Mouse (Mus musculus) heart, adult 18-20 months (tissue): ENCODE measurements at regions not wholly inside any gene's neighbourhood (a gene's known extent, or its start where the extent isn't known, plus 50 kb on each side); places are given as distances from the start of the nearest gene placed in this dataset.
A peak's percentile ranks its signal among the peaks of the same experiment; 100 is the strongest.
"Not testable (repeated sequence)": the region's sequence is repeated elsewhere in the genome, so short reads cannot be mapped to it uniquely, and the experiment has no call there.

ENCODE experiments used
- DNase-seq, 2 experiments: peaks; one replicate each; pipeline ENCODE4 v3.0.0; 2021 to 2022; ENCODE audit warnings: mixed read lengths in 1 of 2

DNA sequence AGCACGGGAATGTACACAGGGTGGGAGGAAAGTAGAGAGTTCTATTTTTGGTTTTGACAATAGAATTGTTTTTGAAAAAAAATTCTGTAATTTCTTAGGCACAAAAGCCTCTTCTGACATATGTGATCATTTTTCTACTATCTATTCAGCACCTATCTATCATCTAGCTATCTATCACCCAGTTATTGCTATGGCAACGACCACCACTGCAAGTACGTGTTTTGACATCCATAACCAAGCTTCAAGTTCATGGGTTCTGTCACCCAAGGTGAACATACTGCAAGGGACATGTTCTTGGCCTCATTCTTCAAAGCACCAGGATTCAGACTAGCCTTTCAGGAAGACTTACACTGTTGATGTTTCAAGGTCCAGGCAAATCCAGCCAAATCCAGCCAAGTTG is 238.4 kb upstream of the Rarb start:
- DNase-seq, result no peak

DNA sequence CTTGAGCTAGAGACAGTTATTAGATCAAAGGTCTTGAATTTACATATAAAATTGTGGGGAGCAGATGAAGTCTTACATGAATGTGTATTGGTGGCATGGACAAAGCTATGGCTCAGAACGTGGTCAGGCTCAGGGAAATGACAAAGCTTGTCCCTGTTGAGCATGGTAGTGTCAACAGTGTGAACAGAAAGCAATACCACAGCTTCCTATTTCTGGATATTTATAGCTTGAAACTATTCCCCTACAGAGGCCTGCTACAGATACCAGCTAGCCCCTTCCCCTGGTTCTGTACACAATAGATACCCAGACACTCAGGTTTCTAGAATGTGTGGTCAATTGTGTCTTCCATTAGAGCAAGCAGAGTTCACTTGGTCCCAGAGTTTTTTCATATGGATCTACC is 236.8 kb upstream of the Rarb start:
- no peak for DNase-seq

DNA sequence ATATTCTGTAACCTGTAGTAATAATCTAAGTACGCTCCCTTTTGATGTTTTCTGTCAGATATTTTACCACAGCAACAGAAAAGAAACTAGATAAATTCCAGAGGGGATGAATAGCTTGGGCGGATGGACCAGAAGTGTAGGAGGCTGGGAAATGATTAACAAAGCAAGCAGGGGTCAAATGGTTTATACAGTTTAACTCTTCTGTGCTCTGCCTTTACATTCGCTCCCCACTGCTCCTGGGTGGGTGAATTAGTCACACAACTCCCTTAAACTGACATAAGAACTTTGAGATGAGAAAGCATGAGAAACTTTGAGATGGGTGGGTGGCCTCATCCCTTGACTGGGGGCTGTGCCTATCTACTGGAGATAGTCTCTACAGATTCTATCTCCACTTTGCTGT is 235.4 kb upstream of the Rarb start:
- DNase-seq, result no peak

DNA sequence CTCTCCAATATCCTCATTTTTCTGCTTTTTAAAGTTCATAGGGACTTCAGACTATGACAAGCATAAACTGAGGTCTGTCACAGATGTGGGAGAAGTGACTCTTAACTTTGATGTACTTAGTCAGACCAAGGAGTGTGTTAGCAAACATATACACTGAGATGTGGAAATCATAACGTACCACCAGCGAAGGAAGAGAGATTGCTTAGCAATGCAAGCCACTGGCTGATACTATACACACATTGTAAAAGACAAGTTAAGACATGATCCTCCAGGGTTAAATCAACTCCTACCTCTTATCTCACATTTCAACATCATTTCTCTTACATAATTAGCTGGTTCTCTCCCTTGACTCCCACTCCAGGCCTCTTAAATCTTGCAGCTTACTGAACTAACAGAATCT is 227.9 kb upstream of the Rarb start:
- DNase-seq, result no peak

DNA sequence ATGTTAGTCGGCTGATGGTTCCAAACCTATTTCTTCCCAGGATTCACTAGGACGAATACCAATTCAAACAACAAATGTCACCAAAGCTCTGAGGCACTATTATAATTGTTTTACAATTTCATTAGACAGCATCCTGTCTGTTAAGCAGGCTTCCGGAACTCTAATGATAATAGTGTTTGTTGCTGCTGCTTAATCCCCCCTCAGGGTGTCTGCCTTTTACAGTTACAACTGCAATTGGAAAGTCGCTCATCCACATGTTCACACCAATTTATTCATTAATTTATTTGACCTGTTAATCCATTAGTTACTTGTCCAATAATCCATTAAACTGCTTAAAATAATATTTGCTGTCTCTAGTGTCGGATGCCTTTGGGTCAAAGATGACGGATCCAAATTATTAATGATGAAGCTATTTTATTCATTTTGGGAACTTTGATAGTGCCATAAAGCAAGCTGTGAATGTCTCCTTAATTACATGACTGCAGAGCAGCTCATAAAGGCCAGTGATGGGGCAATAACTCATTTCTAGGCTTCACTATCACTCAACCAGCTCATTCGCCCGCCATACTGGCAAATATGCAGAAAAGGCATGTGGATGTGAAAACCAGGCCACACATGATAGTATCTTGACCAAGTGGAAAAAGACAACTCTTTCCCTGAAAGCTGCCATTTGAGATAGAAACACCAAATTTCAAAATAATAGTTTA is 226.6 kb upstream of the Rarb start:
- no peak for DNase-seq

DNA sequence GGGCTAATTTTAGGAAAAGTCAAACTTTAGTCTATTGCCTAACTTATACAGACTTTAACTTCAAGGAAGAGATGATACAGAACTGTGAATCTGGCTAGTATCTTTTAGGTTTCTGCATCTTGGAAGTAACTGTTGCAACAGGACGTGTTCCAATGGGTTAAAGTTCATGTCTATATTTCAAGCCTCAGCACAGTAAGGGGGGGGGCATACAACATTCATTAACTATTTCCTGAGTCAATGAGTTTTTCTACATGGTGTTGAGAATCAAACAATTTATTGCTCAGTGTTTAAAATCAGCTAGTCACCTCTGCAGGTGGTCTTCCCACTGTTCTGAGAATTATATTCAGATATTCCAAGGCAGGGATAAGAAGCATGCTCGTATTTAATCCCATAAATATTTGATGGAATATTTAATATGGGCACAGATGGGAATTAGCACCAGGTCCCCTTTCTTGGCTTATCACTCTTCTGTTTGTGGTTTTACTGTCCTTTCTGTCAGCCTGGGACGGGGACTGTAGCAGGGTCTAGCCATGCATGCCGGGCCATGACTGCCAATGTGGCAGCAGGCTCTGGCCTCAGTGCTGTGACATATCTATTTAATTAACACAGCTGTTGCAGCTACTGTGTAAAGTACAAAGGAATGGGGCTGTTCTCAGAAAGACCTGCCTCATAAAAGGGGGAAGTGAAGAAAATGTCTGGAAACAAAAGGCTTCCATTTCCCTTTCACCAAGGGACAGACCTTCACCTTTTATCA is 201.8 kb upstream of the Rarb start:
- DNase-seq, result no peak

DNA sequence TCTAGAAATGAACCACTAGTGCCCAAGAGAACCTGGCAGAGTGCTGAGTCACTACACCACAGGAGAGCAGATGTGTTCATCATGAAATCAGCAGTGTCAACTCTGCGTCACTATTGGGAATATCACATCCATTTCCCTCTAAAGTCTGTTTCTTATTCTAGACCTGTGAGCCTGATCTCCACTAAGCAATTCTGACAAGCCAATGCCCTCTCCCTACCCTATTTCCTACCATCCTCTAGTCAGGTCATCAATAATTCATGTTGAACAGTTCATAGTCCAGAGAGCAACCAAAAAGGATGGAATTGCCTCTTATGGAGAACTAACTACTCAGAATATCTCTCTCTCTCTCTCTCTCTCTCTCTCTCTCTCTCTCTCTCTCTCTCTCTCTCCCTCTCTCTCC is 194.0 kb upstream of the Rarb start:
- DNase-seq, result no peak

DNA sequence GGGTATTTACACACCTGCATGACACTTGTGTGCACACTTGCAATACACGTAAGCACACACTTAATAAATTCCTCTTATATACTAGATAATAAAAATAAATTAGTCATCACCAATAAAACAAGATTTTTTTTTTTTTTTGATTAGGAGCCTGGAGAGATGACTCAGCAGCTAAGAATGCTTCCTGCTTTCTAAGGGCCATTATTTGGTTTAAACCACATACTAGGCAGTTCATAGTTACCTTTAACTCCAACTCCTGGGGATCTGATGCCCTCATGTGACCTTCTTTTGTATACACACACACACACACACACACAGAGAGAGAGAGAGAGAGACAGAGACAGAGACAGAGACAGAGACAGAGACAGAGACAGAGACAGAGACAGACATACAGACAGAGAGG is 193.2 kb upstream of the Rarb start:
- DNase-seq, result no peak

DNA sequence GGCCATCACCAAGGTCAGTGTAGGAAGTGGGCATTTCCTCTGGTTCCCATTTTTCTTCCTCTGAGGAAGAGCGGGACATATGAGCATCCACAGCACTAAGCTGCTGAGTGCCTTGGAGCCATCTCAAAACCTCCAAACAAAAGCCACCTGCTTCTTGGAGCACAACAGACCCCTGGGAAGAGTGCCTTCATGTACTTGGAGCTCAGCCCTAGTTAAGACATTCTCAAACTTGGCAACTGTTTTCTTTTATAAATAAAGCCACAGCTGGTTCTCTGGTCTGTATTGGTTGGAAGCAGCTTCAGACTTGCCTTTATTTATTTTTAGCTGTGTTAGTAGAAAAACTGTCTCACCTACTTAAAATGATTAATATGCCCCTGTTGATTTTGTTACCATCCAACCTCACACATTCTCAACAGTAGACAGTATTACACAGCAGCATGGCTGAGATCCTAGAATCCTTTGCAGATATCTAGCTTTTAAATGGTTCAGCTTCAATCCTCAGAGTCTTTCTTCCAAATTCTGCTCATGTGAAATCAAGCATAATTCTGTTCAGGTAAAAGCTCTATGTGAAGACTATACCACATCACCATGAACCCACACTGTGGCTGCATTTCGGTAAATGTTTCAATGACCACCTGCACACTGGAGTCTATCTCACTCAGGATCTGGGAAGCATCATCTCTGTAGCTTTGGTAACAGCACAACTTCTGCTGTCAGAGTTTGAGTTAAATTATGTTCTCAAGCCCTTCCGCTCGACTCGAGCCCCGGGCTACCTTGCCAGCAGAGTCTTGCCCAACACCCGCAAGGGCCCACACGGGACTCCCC is 186.4 kb upstream of the Rarb start:
- DNase-seq, result peak; percentile 49 to 65

DNA sequence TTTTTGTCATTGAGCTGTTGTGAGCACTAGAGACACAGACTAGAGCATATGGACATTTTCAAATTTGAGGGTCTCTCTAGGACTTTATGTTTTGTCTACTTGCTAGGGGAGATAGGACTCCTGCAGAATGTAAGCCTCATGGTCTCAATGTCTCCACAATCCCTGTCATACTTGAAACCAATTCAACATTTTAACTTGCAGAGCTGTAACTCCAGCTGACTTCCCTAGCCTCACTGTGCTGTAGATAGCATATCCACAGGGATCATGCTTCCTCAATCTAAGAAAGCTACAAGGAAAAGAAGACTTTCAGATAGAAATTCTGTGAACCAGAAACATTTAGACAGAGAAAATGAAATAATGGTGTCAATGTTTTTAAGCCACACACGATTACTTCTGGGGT is 185.8 kb upstream of the Rarb start:
- no peak for DNase-seq

DNA sequence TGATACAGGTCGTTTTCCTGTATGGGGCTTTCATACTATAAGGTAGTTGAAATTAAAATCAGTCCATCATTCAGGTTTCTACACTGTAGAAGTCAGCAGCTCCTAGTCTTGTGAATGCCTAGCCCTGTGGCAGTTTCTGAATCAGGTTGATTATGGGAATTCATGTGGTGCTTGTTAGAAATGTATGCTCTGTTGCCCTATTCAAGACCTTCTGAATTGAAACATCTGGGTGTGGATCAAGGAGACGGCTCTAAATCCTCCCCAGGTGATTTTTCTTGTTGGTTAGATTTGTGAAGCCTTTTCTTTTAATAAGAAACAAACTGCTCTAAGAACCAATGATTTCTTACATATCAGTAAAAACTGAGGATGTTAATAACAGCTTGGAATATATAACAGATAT is 177.8 kb upstream of the Rarb start:
- DNase-seq, result no peak

DNA sequence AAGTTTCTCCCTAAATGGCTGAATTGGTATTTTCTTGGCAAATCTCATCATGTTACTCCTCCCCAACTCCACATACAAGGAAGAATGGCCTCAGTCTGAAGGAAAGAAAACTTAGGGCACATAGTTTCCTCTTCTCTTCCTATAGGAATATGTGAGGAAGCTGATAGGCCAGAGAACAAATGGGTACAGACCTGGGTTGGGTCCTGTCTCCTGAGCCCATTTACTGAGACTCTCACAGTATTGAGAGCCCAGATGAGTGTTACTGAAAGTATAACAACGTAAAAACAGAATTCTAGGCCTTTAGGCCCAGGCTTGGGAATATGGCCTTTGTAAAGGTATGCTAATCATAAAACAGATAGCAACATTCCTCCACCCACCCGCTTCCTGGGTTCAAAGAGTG is 152.0 kb upstream of the Rarb start:
- not testable (repeated sequence) for DNase-seq

DNA sequence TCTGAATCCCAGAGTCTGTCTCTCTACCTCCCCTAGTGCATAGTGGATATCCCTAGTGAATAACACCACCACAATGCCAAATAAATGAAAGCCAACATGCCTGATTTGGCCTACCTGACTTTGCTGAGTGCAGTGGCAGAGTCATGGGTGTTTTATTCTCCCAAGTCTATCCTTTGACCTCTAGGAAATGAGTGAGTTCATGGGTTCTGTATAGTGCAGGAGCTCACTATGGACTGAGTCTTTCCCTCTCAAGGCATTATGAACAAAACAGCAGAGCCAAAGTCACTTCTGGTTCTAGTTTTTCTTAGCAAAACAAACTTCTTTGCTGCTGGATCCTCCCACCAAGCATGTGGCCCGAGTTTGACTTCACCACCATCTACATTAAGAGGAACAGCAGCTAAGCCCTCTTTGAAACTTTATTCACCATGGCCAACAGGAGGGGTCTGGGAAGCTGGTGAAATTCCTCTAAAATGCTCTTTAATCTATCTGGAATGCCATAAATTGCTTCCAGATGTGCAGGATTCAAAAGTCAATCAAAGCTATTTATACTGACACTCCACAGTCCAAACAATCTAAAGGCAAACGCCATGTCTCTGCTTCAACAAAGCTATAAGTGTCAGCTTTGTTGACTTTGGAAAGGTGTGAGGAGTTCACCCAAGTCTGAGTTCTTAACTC is 145.9 kb upstream of the Rarb start:
- no peak for DNase-seq

DNA sequence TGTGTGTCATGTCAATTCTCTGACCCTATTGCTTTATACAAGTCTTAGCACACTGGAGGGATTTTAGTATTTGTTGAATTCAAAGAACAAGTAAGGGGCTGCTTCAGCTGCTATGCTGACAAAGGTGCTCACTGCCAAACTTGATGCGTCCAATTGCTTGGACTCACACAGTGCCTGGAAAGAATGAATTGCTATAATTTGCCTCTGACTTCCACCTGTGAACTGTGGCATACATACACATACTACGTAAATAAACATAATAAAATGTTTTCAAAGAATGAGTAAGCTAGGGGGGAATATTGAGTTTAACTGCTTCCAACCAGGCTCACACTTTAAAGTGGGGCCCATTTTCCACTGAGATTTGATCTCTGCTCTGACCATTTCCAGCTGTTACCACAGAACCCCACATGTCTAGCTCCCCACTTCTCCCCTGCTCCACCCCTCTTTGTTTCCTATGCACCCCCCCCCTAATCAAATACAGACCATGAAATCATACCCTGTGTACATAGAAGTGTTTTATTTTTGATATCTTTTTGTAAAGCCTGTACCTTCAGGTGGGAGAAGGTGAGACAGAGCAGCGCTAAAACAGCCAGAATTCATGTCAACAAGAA is 143.4 kb upstream of the Rarb start:
- DNase-seq, result no peak

DNA sequence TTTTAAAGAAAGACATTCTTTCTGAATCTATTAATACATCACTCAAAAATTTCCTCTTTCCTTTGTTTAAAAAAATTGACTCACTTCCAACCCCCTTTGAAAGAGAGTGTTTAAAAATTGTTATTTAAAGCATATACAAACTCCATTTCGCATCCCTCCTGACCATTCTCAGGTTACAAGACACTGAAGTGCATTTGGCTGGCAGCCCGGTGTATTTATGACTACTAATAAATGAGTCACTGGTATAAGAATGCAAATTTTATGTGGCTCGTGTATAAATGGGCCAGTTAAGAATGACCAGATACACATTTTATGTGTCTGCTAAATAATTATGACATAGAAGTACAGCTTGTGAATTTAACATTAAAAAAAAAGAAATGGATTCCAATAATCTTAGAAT is 138.8 kb upstream of the Rarb start:
- peak; percentile 15 to 50 for DNase-seq

DNA sequence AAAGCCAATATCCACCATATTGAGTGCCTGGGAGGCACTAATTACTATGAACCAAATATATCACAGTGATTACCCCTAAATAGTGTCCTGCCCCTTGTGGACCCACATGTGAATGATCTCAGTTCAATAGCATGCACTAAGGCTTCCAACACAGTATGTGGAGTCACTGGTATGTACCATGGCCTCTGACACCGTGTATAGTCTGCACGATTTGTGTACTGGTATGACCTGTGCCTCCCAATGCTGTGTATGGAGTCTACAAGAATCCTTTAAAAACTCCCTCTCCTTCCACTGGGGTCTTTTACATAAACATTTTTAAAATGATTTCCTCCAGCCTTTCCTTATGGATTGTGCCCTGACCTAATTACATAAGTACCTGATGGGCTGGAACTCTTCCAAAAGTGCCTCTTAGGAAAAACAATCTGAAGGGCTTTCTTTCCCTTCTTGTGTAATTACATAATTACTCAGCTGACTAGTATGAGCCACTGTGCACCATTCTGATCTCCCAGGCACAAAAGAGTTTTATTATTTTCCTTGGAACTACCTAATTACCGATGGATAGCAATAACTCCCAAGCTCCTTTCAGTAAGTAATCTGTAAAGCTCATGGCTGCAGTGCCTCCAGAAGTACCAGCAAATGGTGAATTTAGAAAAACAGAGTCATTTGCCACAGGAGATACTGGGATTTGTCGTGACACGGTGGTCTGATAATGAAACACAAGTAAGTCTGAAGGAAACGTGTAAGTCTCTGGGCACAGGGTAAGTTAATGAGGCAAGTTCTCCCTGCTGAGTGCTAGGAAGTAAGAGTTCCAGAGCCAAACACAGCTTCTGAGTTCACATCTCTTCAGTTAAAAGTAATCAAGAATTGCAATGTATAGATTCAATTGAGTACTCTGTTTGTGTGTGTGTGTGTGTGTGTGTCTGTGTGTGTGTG is 135.8 kb upstream of the Rarb start:
- DNase-seq, result no peak

DNA sequence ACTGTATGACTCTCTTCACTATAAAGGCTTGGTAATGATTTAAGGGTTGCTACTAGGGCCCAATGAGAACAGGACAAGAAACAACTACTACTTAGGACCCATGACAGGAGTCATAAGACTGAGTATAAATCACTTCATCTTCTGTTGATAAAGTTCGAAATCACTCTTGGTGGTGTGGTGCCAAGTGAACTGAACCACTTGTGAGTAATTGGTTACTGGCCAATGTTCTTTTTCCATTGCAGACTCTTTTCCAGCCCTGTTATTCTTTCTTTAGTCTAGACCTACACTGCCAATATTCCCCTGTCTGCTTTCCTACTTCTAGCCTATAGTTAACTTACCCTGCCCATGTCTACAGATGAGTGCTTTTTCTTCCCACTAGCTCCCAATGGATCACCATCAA is 129.8 kb upstream of the Rarb start:
- no peak for DNase-seq

DNA sequence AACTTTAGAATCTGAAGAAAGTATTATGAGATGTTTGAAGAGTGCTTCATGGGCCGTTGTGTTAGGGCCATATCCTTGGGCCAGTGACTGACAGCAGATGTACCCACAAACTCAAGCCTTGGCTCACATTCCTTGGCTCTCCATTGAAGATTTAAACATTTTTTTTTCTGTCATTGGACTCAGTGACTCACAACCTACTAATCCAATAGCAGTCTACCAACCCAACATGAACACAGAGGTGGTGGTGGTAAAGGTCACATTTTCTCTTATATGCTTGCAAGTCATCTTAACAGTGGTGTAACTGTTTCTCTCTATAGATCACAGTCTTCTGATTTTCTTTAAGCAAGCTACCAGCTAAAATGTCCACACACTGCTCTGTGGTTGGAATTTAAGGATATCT is 125.5 kb upstream of the Rarb start:
- no peak for DNase-seq

DNA sequence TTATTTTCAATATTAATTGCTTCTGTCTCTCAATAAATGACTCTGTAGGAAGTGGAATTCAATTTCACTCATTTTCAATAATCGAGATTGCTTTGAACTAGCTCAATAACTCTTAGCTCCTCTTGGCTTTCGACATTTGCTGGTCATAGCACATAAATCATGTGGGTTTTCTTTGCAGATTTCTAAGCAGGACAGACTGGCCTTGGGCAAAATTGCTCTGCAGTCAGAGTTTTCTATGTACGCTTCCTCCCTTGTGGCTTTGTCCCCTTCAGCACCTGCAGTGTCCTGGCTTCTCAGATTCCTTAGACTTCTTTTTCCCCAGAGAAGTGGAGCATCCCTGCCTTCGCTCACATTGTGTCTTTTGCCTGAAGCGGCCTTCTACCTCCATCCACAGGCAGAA is 124.6 kb upstream of the Rarb start:
- DNase-seq, result no peak

DNA sequence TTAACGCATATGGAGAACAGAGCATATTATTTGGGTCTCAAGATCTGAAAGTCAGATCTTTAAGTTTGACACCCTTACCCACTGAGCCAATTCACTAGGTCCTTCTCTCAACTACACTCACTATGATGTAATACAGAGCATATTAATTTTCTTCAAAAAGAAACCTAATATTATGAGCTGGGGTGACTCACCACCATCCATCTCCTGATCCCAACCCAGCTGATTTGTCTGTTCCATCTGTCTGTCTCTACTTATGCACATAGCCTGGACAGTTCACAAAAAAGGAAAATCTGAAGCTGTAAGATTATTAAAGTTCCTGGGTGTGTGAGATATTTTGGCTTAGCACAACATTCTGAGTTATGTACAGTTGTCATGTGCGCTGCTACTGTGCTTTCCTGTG is 108.2 kb upstream of the Rarb start:
- DNase-seq, result no peak

DNA sequence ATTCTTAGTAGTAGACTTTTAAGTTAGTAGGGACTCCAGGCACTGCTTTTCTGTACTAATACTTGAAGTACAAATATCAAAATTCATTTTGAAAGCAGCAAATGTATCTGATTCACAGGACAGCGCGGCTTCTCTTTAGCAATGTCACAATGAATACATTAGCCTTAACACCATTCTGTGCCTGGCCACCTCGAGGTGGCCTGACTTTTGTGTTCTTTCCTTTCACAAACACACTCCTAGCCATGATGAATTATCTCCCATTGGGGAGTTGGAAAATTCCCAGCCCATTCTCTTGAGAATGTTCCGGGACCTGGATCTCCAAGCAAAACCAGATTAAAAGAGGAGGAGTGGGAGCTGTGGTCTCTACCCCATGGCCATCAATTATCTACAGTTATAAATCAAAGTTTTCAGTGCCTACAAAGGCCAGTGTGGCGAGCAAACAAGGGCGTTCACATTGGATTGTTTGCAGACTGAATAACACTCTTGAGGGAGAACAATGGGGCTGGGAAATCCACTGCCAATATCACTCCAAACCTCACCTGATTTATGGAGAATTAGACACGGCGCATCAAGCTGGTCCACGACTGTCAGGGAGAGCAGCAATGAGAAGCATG is 82.7 kb upstream of the Rarb start:
- DNase-seq, result no peak
